Mouse (Mus musculus) gastrocnemius, postnatal 14 days (tissue): ENCODE data around the gene Cd274. TPM values are rescaled to one million over a fixed set of nuclear protein-coding genes. Genes with fewer than 3 reads are reported as not detected.

ENCODE experiments used
- DNase-seq: peaks from one replicate; pipeline ENCODE4 v3.0.0; 2021; ENCODE audit warnings: mixed read lengths
- intact Hi-C: fragments of 180-260 bp; cut with DNase I; formaldehyde crosslinking; loops from one replicate; pipeline ENCODE4 v1.15.1; 2025; ENCODE audit warnings: low total_unique reads
- total RNA-seq, 2 experiments: library from RNA; stranded (reverse); gene quantifications; 2 replicates each; pipeline ENCODE4 v1.2.3; 2021

The Cd274 gene
- total RNA-seq, 2 experiments from 2014 or later, result 0.53 to 0.64 TPM

GRCm38 (mm10) chr19:29417188-29417587 lies 49.9 kb downstream of the Cd274 start:
- intact Hi-C loops, result no loop called here
- no peak for DNase-seq

DNA sequence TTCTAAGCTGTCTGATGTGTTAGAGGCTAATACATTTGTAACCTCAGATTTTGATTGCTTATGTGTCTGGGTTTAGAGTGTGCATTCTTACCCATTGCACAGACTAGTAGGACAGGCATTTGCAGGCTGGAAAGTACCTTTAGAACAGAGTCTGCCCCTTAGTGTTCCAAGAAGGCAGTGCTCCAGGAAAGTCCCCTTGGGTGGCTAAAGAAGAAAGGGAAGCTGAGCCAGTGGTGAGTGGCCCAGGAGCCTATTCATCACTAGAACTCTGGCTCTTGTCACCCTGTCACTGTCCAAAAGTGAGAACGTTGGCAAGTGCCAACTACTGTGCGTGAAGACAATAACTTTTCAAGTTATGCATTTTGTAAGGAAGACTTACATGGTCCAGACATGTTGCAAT lies 50.6 kb downstream of the Cd274 start:
- intact Hi-C loops, result no loop called here
- no peak for DNase-seq

DNA sequence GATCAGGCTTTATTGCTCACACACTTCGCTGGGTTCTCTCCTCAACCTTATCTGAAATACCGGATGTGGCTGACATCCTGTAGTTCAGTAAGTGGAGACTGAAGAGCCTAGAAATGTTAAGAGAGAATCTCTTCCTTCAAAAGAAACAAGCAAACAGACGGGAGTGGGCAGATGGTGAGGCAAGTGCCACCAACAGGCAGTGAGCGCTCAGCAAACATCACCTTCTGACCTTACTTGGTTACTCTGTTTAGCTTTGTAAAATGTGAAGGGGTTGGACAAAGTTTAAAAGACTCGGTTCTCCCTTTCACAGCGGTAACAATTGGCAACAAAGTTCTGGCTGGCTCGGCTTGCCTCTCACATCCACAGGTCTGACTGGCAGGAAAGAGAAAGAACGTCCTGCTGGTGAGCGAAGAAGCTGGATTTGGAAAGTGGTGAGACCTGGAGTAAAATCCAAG lies 51.4 kb downstream of the Cd274 start:
- intact Hi-C loops, result no loop called here
- no peak for DNase-seq

DNA sequence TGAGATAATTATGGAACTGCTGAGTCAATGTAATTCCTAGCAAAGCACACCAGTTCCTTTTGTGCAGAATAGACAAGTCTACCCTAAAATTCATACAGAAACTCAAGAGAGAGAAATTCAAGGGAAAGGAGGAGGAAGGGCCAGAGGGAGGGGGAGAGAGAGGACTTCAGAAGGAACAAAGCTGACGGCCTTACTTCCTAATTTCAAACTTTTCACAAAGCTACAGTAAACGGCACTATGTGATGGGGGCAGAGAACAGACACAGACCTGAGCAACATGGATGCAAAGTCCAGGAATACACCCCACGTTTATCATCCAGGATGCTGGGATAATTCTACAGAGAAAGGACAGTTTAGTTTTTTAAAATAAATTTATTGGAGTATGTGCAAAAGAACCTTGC lies 52.3 kb downstream of the Cd274 start:
- intact Hi-C loops, result no loop called here

GRCm38 (mm10) chr19:29419946-29420345 lies 52.7 kb downstream of the Cd274 start:
- intact Hi-C loops, result no loop called here
- DNase-seq, result no peak

More for the DNA sequence above, 52.3 kb downstream of the Cd274 start:
- no peak for DNase-seq

- no peak for DNase-seq
- intact Hi-C loops, result no loop called here
Observed at GRCm38 (mm10) chr19:29420397-29420796, 53.1 kb downstream of the Cd274 start.

DNA sequence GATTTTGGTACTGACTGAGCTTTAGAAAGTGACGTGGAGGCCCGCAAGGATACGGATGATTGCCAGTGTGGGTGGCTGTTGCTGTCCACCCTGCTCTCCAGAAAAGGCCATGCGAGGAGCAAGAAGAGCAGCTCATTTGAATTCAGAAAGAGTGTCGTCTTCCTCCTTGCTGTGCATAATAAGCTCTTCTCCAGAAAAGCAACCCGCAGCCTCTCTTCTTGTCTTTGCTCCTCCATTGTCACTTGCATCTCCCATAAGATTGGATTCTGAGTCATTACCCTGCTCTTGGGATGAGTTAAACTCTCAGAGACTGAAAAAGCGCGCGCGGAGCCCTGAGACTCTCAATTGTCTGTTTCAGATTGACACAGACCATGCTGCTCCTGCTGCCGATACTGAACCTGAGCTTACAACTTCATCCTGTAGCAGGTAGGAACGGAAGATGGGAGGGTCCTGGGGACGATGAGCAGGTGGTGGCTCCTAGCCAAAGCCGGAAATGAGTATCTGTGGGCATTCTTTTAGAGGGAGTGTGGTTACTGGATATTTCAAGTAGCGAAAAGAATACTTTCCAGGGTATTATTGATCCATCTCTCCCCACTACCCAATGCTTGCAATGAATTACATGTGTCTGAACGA lies 54.9 kb downstream of the Cd274 start:
- intact Hi-C loops, result no loop called here
- no peak for DNase-seq

GRCm38 (mm10) chr19:29422796-29423195 lies 55.5 kb downstream of the Cd274 start:
- no peak for DNase-seq
- intact Hi-C loops, result no loop called here

DNA sequence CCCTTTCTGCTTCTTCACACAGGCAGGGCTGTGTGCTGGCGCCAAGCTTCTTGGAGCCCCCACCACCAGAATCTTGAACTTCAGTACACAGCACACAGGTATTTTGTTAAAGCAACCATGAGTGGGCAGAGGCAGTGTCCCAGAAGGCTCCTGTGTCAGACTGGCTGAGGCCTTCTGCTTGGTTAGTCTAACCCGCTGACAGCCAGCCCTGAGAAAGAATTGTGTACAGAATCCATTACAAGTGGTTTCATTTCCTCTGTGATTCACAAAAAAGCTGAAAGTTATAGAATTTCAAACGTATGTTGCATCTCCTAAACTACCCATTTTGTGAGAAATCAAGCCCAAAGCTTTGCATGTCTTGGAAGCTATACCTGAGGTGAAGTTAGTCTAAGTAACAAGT lies 63.3 kb downstream of the Cd274 start:
- no peak for DNase-seq
- intact Hi-C loops, result no loop called here

GRCm38 (mm10) chr19:29430953-29431352 lies 63.7 kb downstream of the Cd274 start:
- intact Hi-C loops, result no loop called here
- DNase-seq, result no peak

GRCm38 (mm10) chr19:29436793-29437479 lies 69.7 kb downstream of the Cd274 start:
- intact Hi-C loops, result no loop called here
- no peak for DNase-seq

Other genes with a start within 250 kb of the Cd274 start
- gene Jak2, start 115.6 kb upstream of the Cd274 start, total RNA-seq, result 10 to 100 TPM; 16.2 to 17.0 TPM
- under 1 TPM in 1 of 2 experiments, not detected in 1; 0.33 TPM for gene Insl6, start 42.1 kb upstream of the Cd274 start, total RNA-seq
- not detected for gene Rln1, start 32.8 kb upstream of the Cd274 start, total RNA-seq
- 10 to 100 TPM; 19.9 to 22.5 TPM for gene Plgrkt, start 65 bp upstream of the Cd274 start, total RNA-seq
- not detected for gene Pdcd1lg2, start 43.5 kb downstream of the Cd274 start, total RNA-seq
- gene Ric1, start 154.8 kb downstream of the Cd274 start, total RNA-seq, result 10 to 100 TPM; 24.2 to 26.1 TPM